Mouse (Mus musculus): ENCODE results near the gene Olfr1396. TPM values are rescaled to one million over a fixed set of nuclear protein-coding genes. Genes with fewer than 3 reads are reported as not detected.

Olfr1396 gene
- polyA plus RNA-seq, 1 experiment from 2014 or later = not detected

- Histone ChIP-seq H3K27ac (replicated peaks) (peak overlapping the region; percentile 77), H3K9me3 (replicated peaks) (no peaks in the 10 kb centered on the region), H3K9ac (no peak overlapping the region), H3K36me3 (replicated peaks) (no peaks in the 10 kb centered on the region), H3K27me3 (no peaks in the 10 kb centered on the region), H3K4me1 (replicated peaks) (peaks cover 67% of the 10 kb centered on the region), H3K4me2 (no peak overlapping the region), H3K4me3 (replicated peaks) (no peak overlapping the region)
- ATAC-seq (ENCODE audit: insufficient read depth) = no peak
- WGBS (ENCODE audit: insufficient replicate concordance) = 81% methylated on average over 5 of the region's 5 CpGs
Measured at GRCm38 (mm10) chr11:49090551-49090950, 24.1 kb downstream of the Olfr1396 start.

GRCm38 (mm10) chr11:49089735-49090507 is 24.8 kb downstream of the Olfr1396 start:
- no peaks in the 10 kb centered on the region for H3K36me3 ChIP-seq (replicated peaks)
- H3K4me3 ChIP-seq (replicated peaks) = no peak overlapping the region
- peak overlapping the region; percentile 37; the same call in 1 of the 2 replicates for H3K4me2 ChIP-seq
- peak overlapping the region; percentile 77 for H3K27ac ChIP-seq (replicated peaks)
- no peak overlapping the region for H3K9ac ChIP-seq
- no peak for ATAC-seq (ENCODE audit: insufficient read depth)
- H3K4me1 ChIP-seq (replicated peaks) = peaks cover 73% of the 10 kb centered on the region
- H3K9me3 ChIP-seq (replicated peaks) = no peaks in the 10 kb centered on the region
- 39% methylated on average over 3 of the region's 3 CpGs for WGBS (ENCODE audit: insufficient replicate concordance)
- H3K27me3 ChIP-seq = no peaks in the 10 kb centered on the region

GRCm38 (mm10) chr11:49088990-49089652 is 25.6 kb downstream of the Olfr1396 start:
- H3K27me3 ChIP-seq = no peaks in the 10 kb centered on the region
- peaks cover 81% of the 10 kb centered on the region for H3K4me1 ChIP-seq (replicated peaks)
- H3K4me2 ChIP-seq = peak overlapping the region; percentile 87
- peak overlapping the region; percentile 95 for H3K27ac ChIP-seq (replicated peaks)
- H3K9me3 ChIP-seq (replicated peaks) = no peaks in the 10 kb centered on the region
- ATAC-seq (ENCODE audit: insufficient read depth) = no peak
- 70% methylated on average over 5 of the region's 5 CpGs for WGBS (ENCODE audit: insufficient replicate concordance)
- 0 out of 2 replicates have a peak overlapping the region, but pooled peaks have one; percentile 45 for H3K4me3 ChIP-seq (replicated peaks)
- H3K36me3 ChIP-seq (replicated peaks) = no peaks in the 10 kb centered on the region
- peak overlapping the region; percentile 54; the same call in 1 of the 2 replicates for H3K9ac ChIP-seq

GRCm38 (mm10) chr11:49087830-49088616 is 26.7 kb downstream of the Olfr1396 start:
- WGBS (ENCODE audit: insufficient replicate concordance) = 21% methylated on average over 22 of the region's 22 CpGs
- peak overlapping the region; percentile 45 for H3K4me3 ChIP-seq (replicated peaks)
- H3K4me1 ChIP-seq (replicated peaks) = peaks cover 92% of the 10 kb centered on the region

GRCm38 (mm10) chr11:49086858-49087361 is 27.8 kb downstream of the Olfr1396 start:
- H3K4me2 ChIP-seq = peak overlapping the region; percentile 57
- H3K9me3 ChIP-seq (replicated peaks) = no peaks in the 10 kb centered on the region
- no peak for ATAC-seq (ENCODE audit: insufficient read depth)
- H3K36me3 ChIP-seq (replicated peaks) = no peaks in the 10 kb centered on the region
- no peaks in the 10 kb centered on the region for H3K27me3 ChIP-seq
- H3K4me1 ChIP-seq (replicated peaks) = peaks cover 89% of the 10 kb centered on the region
- peak overlapping the region; percentile 81 for H3K27ac ChIP-seq (replicated peaks)
- H3K4me3 ChIP-seq (replicated peaks) = peak overlapping the region; percentile 23
- 54% methylated on average over 6 of the region's 6 CpGs for WGBS (ENCODE audit: insufficient replicate concordance)
- peak overlapping the region; percentile 31 for H3K9ac ChIP-seq

More at GRCm38 (mm10) chr11:49087830-49088616, 26.7 kb downstream of the Olfr1396 start:
- Histone ChIP-seq H3K9ac (peak overlapping the region; percentile 54), H3K27ac (replicated peaks) (peak overlapping the region; percentile 95), H3K9me3 (replicated peaks) (no peaks in the 10 kb centered on the region), H3K27me3 (no peaks in the 10 kb centered on the region), H3K4me2 (peak overlapping the region; percentile 87), H3K36me3 (replicated peaks) (no peaks in the 10 kb centered on the region)
- peak; percentile 93 for ATAC-seq (ENCODE audit: insufficient read depth)

- no peak for ATAC-seq (ENCODE audit: insufficient read depth)
- Histone ChIP-seq H3K4me3 (replicated peaks) (no peak overlapping the region), H3K4me2 (peak overlapping the region; percentile 8; the same call in 1 of the 2 replicates), H3K36me3 (replicated peaks) (no peaks in the 10 kb centered on the region), H3K9ac (no peak overlapping the region), H3K27me3 (no peaks in the 10 kb centered on the region), H3K27ac (replicated peaks) (peak overlapping the region; percentile 81), H3K4me1 (replicated peaks) (peaks cover 85% of the 10 kb centered on the region), H3K9me3 (replicated peaks) (no peaks in the 10 kb centered on the region)
- 3% methylated on average over 3 of the region's 3 CpGs for WGBS (ENCODE audit: insufficient replicate concordance)
Measured at GRCm38 (mm10) chr11:49084875-49085274, 29.8 kb downstream of the Olfr1396 start.

- Histone ChIP-seq H3K4me1 (replicated peaks) (peaks cover 81% of the 10 kb centered on the region), H3K9me3 (replicated peaks) (no peaks in the 10 kb centered on the region), H3K27ac (replicated peaks) (peak overlapping the region; percentile 81), H3K4me2 (no peak overlapping the region), H3K36me3 (replicated peaks) (no peaks in the 10 kb centered on the region), H3K27me3 (no peaks in the 10 kb centered on the region), H3K4me3 (replicated peaks) (no peak overlapping the region), H3K9ac (no peak overlapping the region)
- ATAC-seq (ENCODE audit: insufficient read depth) = no peak
- 53% methylated on average over 1 of the region's 1 CpGs for WGBS (ENCODE audit: insufficient replicate concordance)
Measured at GRCm38 (mm10) chr11:49084385-49084784, 30.3 kb downstream of the Olfr1396 start.

- no peaks in the 10 kb centered on the region for H3K9me3 ChIP-seq (replicated peaks)
- H3K4me3 ChIP-seq (replicated peaks) = no peak overlapping the region
- H3K4me2 ChIP-seq = no peak overlapping the region
- H3K36me3 ChIP-seq (replicated peaks) = no peaks in the 10 kb centered on the region
- ATAC-seq (ENCODE audit: insufficient read depth) = peak; percentile 27; the same call in 1 of the 2 replicates
- H3K27me3 ChIP-seq = no peaks in the 10 kb centered on the region
- H3K4me1 ChIP-seq (replicated peaks) = peaks cover 76% of the 10 kb centered on the region
- no peak overlapping the region for H3K9ac ChIP-seq
- 14% methylated on average over 3 of the region's 3 CpGs for WGBS (ENCODE audit: insufficient replicate concordance)
- H3K27ac ChIP-seq (replicated peaks) = peak overlapping the region; percentile 81
Measured at GRCm38 (mm10) chr11:49083808-49084207, 30.9 kb downstream of the Olfr1396 start.

- ATAC-seq (ENCODE audit: insufficient read depth) = no peak
- Histone ChIP-seq H3K27ac (replicated peaks) (peak overlapping the region; percentile 81), H3K4me2 (no peak overlapping the region), H3K27me3 (no peaks in the 10 kb centered on the region), H3K36me3 (replicated peaks) (no peaks in the 10 kb centered on the region), H3K4me3 (replicated peaks) (no peak overlapping the region), H3K9me3 (replicated peaks) (no peaks in the 10 kb centered on the region), H3K4me1 (replicated peaks) (peaks cover 69% of the 10 kb centered on the region), H3K9ac (no peak overlapping the region)
- WGBS (ENCODE audit: insufficient replicate concordance) = 70% methylated on average over 1 of the region's 1 CpGs
Measured at GRCm38 (mm10) chr11:49083146-49083545, 31.5 kb downstream of the Olfr1396 start.

- H3K4me2 ChIP-seq = peak overlapping the region; percentile 50
- 53% methylated on average over 3 of the region's 3 CpGs for WGBS (ENCODE audit: insufficient replicate concordance)
- H3K27ac ChIP-seq (replicated peaks) = peak overlapping the region; percentile 34; the same call in 1 of the 2 replicates
- no peaks in the 10 kb centered on the region for H3K27me3 ChIP-seq
- H3K4me3 ChIP-seq (replicated peaks) = no peak overlapping the region
- no peak overlapping the region for H3K9ac ChIP-seq
- H3K36me3 ChIP-seq (replicated peaks) = no peaks in the 10 kb centered on the region
- peaks cover 59% of the 10 kb centered on the region for H3K4me1 ChIP-seq (replicated peaks)
- no peak for ATAC-seq (ENCODE audit: insufficient read depth)
- no peaks in the 10 kb centered on the region for H3K9me3 ChIP-seq (replicated peaks)
Measured at GRCm38 (mm10) chr11:49081886-49082285, 32.8 kb downstream of the Olfr1396 start.
